Mouse (Mus musculus) hindlimb bud, embryonic 11.5 days (tissue): ENCODE data around the gene Ddx19b.
A peak's percentile ranks its signal among the peaks of the same experiment; 100 is the strongest.
"Not testable (repeated sequence)": the region's sequence is repeated elsewhere in the genome, so short reads cannot be mapped to it uniquely, and the experiment has no call there.

ENCODE experiments used
- DNase-seq: peaks from one replicate; pipeline ENCODE4 v3.0.0-alpha.2; 2012; ENCODE audit warnings: low read depth, low spot score; ENCODE audit errors: extremely low spot score

Ddx19b gene

GRCm38 (mm10) chr8:111031572-111031971, at the start of gene Ddx19b:
Ddx19b (minus strand) TSS chr8:111031751.
- no peak for DNase-seq

GRCm38 (mm10) chr8:111079861-111080271, 48.3 kb upstream of the Ddx19b start:
- no peak for DNase-seq

GRCm38 (mm10) chr8:111079461-111079860, 47.9 kb upstream of the Ddx19b start:
- no peak for DNase-seq

- no peak for DNase-seq
Measured at GRCm38 (mm10) chr8:111075926-111076325, 44.4 kb upstream of the Ddx19b start.

- DNase-seq, result not testable (repeated sequence)
Measured at GRCm38 (mm10) chr8:111068660-111069059, 37.1 kb upstream of the Ddx19b start.

- no peak for DNase-seq
Measured at GRCm38 (mm10) chr8:111067439-111067838, 35.9 kb upstream of the Ddx19b start.

GRCm38 (mm10) chr8:111066308-111066707, 34.8 kb upstream of the Ddx19b start:
- no peak for DNase-seq

GRCm38 (mm10) chr8:111062893-111063292, 31.3 kb upstream of the Ddx19b start:
- no peak for DNase-seq

GRCm38 (mm10) chr8:111062072-111062757, 30.7 kb upstream of the Ddx19b start:
- peak; percentile 95 for DNase-seq

GRCm38 (mm10) chr8:111061688-111062071, 30.1 kb upstream of the Ddx19b start:
- DNase-seq, result no peak

- DNase-seq, result no peak
Measured at GRCm38 (mm10) chr8:111058946-111059572, 27.5 kb upstream of the Ddx19b start.

GRCm38 (mm10) chr8:111056691-111057293, 25.2 kb upstream of the Ddx19b start:
- DNase-seq, result no peak

GRCm38 (mm10) chr8:111056158-111056663, 24.7 kb upstream of the Ddx19b start, which contains the start of gene Exosc6:
Exosc6 (plus strand) TSS chr8:111056339.
- DNase-seq, result peak; percentile 71

GRCm38 (mm10) chr8:111055661-111056060, 24.1 kb upstream of the Ddx19b start:
- DNase-seq, result no peak

GRCm38 (mm10) chr8:111055031-111055634, 23.6 kb upstream of the Ddx19b start:
- no peak for DNase-seq

- no peak for DNase-seq
Measured at GRCm38 (mm10) chr8:111053827-111054518, 22.4 kb upstream of the Ddx19b start.

GRCm38 (mm10) chr8:111049106-111049505, 17.6 kb upstream of the Ddx19b start:
- no peak for DNase-seq

- DNase-seq, result no peak
Measured at GRCm38 (mm10) chr8:111048694-111049093, 17.1 kb upstream of the Ddx19b start.

GRCm38 (mm10) chr8:111044003-111044734, 12.6 kb upstream of the Ddx19b start:
- DNase-seq, result no peak

GRCm38 (mm10) chr8:111042546-111042945, 11.0 kb upstream of the Ddx19b start:
- DNase-seq, result no peak
